Mouse (Mus musculus) adrenal gland, adult 2 months (tissue): ENCODE data around the gene Ddrgk1. TPM values are rescaled to one million over a fixed set of nuclear protein-coding genes. Genes with fewer than 3 reads are reported as not detected.
"Not testable (repeated sequence)": the region's sequence is repeated elsewhere in the genome, so short reads cannot be mapped to it uniquely, and the experiment has no call there.

Experiments used
- DNase-seq: peaks from one replicate; pipeline ENCODE4 v3.0.0; 2021
- polyA plus RNA-seq: library from polyadenylated mRNA; depleted of rRNA; stranded (reverse); fragments of >200 nt; gene quantifications from 2 replicates; pipeline ENCODE4 v1.2.3, GENCODE M21; 2012
- total RNA-seq, 2 experiments: library from RNA; stranded (reverse); gene quantifications; 2 replicates each; pipeline ENCODE4 v1.2.3; 2021

Gene Ddrgk1
- total and polyA plus RNA-seq, 3 experiments, result 184 to 213 (median 209) TPM

DNA sequence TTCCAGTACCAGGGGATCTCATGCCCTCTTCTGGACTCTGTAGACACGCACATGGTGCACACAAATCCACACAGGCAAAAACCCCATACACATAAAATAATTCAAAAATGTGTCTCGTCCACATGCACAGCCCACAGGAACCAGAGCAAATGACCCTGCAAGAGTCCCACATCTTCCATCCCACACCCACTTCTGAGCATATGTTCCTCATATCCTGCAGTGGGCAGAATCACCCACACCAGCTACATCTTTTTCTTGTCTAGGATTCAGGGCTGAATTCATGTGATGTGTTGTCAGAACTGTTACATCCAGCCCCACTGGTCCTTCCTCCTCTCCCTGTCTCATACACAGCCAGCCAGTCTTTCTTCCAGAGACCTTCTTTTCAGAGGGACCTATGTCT lies 11.2 kb downstream of the Ddrgk1 start:
- DNase-seq, result no peak

DNA sequence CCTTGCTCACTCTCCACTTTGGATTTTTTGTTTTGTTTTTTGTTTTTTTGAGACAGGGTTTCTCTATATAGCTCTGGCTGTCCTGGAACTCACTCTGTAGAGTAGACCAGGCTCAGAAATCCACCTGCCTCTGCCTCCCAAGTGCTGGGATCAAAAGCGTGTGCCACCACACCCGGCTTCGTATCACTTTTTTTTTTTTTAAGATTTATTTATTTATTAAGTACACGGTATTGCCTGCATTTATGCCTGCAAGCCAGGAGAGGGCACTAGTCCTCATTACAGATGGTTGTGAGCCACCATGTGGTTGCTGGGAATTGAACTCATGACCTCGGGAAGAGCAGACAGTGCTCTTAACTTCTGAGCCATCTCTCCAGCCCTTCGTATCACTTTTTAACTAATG lies 15.4 kb downstream of the Ddrgk1 start:
- DNase-seq, result not testable (repeated sequence)

DNA sequence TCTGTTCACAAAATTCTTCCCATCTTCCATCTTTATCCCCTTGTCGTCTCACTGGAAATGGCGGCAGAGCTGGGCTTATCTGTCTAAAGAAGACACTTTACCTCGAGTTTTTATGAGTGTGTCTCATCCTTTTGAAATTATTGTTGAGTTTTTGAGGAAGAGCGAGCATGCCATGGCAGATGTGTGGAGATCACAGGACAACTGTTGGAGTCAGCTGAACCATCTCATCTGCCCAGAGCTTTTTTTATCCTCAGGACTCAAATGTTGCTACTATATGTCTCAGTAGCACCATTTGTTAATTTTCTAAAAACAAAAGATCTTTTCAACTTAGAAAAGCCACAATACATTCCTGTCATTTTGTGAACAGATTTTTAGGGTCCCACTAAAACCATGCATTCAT lies 19.3 kb downstream of the Ddrgk1 start:
- no peak for DNase-seq

DNA sequence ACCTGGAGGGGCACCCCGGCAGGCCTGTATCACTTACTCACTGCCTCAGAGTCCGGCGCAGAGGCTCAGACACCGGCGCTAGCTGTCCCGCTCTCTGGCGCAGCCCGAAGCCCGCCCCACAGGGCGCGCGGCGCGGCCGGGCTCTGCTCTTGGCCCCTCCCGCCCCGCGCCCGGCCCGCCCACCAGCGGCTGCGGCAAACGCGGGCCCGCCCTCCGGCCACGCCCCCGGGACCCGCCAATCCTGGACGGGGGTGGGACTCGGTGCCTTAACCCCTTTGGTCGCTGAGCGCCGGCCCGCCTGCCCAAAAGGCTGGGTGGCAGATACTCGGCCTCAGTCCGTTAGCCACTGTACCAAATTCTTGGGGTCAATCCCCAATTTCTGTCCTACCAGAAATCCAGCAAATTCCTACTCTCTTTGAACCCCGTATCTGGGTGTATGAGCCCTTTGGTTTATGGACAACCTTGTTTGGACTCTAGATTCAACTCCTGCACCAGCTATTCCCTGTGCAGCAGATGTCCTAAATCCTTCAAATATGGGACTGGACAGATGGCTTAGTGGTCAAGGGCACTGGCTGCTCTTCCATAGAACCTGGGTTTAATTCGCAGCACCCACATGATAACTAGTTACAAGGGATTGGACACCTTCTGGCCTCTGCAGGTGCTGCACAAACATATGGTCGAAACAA lies 21.6 kb downstream of the Ddrgk1 start, which contains the start of gene Lzts3:
Lzts3 (minus strand) TSS at position 120 of the 686 bp plus-strand sequence.
- peak; percentile 98 for DNase-seq

DNA sequence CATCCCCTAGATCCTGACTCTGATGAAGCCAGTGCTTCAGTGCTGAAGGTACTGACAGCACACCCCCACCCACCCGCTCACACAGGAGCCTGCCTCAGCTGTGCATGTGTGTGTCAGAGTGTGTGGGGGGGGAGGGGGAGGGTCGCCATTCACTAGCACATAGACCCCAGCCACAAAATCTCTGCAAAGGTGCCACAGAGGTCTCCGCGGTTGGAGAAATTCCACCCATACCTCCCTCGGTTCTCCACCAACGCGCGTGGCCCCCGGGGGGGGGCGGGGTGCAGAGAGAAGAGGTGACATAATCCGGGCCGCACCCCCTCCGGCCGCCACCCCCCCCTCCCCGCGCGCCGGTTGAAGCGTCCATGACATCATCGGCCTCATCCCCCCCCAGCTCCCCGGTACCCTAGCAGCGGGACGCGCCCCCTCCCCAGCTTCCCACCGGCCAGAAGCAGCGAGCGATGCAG lies 22.2 kb downstream of the Ddrgk1 start:
- DNase-seq, result no peak

DNA sequence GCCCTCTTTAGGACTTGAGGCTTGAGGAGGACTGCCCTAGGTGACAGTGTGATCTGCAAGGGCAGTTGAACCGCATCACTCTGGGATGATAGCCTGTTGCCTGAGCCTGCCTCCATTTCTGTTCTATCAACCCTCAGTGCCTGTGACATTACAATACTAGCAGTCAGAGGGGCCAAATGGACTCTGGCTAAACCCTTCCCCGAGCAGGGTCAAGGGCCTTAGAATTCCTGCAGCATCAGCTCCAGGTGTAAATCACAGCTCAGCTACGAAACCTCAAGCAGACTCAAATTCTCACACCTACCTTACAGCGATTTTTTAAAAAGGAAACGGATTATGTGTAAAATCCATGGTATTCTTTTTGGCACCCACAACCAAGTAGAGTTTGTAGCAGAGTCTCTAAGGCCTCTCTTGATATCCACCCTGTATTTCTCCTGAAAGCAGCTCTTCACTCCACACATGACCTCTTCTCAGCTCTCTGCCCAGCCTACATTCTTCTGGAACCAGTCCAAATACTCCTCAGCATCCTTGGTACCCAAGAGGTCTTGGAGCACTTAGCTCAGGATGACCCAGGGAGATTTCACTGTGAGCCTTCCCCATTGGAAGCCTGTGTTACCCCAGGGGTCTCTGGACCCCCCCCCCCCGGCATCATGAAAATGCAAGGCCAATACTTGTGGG lies 23.0 kb downstream of the Ddrgk1 start:
- no peak for DNase-seq

DNA sequence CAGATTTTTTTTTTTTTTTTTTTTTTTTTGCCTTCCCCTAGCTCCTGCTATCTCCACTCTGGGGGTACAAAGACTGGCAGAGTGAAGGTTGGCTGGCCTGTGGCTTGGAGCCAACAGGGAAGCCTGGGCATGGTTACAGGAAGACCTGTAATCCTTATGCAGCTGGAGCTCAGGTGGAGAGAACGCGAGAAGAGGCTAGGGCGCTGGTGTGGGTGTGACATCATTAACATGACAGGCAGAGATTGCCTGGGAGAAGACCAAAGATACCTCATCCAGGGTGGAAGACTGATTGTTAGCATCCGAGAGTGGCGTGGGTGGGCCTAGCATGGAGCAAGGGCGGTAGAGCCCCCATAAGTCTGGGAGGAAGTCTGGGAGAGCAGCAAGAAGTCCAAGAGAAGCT lies 25.2 kb downstream of the Ddrgk1 start:
- no peak for DNase-seq

DNA sequence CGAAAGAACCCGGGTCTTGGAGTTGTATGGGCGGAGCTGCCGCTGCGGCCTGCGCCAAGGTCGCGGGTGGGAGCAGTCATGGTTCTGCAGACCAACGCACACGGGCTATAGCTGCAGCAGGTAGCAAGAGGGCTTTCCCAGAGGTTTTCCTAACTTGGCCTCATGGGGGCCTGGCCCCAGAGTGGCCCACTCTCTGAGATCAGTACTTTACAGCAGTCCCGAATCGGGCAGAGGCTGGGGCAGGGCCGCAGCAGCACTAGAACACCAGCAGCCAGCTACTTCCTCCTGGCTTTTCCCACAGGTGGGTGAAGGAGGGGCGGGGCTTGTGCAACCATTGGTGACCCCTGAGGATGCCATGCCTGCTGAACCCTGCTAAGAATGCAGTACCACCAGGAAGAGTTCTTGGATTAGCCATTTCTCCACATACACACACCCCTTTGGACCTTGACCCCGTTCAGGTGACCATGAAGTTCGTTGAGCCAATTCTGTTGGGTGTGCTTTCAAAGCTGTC lies 26.3 kb downstream of the Ddrgk1 start:
- peak; percentile 66 for DNase-seq

DNA sequence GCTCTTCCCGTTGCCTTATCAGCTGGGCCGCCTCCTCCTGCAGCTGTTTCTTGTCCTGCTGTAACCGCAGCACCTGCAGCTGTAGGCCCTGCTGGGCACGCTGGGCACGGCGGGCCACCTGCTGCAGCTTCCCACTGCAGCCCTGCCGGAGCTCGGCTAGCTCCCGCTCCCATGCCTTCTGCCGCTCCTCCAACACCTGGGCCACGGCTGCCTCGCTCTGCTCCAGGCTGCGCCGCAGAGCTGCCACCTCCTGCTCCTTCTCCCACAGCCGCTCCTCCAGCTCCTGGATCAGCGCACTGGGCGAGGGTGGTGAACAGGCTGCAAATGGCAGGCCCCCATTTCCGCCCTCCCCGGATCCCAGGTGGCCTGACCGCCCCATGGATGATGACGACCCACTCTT lies 28.6 kb downstream of the Ddrgk1 start:
- no peak for DNase-seq

DNA sequence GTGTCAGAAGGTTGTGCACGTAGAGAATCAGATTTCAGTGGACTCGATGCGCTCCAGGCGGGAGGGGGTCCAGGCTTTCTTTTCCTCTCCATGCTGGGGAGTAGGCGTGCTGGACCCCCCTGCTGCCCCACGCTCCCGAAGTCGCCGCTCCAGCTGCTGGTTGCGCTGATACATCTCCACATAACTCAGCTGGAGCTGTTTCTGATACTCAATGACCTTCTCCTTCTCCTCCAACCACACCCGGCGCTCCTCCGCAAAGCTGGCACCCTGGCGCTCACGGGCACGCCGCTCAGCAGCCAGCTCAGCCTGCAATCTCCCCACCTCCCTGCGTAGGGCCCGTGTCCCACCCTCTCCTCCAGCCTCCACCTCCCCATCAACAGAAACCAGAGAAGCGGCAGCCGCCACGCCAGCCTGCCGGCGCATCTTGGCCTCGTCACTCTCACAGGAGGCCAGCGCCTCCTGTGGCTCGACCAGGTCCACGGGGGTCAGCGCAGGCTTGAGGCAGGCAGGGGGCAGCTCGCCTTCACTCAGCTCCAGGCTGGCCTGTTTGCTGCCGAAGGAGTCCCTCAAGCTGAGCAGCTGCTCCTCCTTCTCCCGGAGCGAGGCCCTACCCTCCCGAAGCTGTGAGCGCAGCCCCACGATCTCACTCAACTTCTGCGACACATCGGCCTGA lies 29.6 kb downstream of the Ddrgk1 start:
- peak; percentile 33 for DNase-seq

DNA sequence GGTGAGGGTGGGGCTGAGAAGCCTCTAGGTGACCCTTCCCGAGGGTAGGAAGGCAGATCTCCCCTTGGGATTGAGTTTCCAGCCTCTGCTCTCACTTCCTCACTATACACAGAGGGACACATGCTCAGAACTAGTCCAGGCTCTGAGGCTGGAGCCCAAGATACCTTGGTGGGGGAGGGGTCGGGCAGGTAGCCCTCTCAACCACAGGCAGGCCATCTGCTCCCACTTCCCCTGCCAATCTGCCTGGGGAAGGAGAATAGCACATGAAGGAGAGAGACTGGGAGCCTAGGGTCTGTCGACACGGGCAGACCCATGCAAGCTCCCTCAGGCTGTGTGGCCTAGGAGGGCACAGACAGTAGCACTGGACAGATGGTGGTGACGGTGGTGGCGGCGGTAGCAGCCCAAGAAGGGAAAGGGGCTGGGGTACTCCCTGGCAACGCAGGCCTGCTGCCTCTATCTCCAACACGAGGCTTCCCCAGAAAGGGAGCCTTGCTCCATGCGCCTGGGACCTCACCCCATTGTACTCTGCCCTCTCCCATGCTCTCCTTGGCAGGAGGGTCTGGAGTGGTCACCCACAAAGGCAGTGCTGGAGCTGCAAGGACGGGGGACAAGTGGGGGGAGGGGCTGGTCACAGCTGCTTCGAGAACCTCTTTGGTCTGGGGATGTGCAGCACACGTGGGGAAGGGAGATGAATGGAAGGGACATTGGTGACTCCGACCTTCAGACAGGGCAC lies 30.3 kb downstream of the Ddrgk1 start:
- no peak for DNase-seq

DNA sequence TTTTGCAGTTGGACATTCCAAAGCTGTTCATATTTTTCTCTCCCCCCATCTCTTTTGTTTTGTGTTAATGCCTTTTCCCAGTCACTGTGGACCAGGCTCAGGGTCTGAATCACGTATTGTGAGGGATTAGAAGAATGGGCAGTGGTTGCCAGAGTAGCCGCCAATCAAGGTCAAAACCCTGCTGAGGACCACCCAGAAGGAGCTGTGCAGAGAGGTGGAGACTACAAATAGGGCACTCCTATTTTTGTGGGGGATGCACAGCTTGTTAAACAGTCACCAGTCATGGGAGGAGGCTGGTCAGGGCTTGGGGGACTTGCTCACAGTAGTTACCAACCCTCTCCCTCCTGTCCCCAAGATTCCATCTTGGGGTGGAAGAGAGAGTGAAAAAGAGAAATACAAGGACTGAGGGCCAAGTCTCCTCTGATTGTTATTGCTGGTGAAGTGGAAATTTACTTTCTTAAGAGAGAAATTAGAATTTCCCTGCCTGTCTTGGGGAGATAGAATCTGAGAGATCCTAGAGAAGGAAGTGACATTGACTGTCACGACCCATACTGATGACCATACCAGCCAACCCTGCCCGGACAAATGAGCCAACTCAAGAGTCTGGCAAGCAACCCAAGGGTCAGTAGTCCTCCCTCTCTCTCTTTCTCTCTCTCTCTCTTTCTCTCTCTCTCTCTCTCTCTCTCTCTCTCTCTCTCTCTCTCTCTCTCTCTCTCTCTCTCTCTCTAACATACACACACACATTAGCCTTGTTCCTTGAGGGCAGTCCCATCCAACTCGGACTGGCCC lies 31.4 kb downstream of the Ddrgk1 start:
- no peak for DNase-seq

DNA sequence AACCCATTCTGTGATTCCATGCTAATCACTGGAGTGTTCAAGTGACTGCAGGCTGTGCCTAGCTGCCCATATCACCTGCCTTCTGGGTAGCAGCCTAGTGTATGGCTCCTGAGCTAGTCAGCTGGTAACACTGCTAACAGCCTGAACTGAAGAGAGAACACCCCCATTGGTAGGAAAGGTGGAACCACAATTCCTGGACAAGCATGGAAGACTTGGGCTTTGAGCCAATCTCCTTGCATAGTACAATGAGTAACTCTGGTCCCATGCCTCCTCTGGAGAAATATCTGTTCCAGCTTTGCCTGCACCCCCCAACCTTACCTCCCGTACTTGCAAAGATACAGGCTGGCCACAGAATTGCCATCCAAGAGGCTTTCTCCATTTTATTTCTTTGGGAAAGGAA lies 32.0 kb downstream of the Ddrgk1 start:
- no peak for DNase-seq

DNA sequence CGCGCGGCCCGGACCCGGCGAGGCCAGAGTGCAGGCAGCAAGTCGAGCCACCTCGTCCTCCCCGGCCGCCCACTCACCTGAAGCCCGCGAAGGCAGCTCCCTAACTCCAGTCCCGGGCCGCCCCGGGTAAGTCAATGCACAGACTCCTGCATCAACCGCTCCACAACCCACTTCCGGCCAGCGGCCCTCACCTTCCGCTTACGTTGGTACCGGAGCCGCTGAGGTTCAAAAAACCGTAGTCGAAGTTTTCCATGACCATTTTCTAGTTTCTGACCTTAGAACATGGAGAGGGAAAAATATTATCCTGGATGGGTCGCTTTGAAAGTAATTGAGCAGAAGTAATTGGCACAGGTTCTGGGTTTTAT lies 34.6 kb downstream of the Ddrgk1 start, which contains the start of the genes Fastkd5 and Ubox5:
Fastkd5 (minus strand) TSS at position 189 of the 365 bp plus-strand sequence.
Ubox5 (minus strand) TSS at position 200 of the 365 bp plus-strand sequence.
- DNase-seq, result peak; percentile 93

DNA sequence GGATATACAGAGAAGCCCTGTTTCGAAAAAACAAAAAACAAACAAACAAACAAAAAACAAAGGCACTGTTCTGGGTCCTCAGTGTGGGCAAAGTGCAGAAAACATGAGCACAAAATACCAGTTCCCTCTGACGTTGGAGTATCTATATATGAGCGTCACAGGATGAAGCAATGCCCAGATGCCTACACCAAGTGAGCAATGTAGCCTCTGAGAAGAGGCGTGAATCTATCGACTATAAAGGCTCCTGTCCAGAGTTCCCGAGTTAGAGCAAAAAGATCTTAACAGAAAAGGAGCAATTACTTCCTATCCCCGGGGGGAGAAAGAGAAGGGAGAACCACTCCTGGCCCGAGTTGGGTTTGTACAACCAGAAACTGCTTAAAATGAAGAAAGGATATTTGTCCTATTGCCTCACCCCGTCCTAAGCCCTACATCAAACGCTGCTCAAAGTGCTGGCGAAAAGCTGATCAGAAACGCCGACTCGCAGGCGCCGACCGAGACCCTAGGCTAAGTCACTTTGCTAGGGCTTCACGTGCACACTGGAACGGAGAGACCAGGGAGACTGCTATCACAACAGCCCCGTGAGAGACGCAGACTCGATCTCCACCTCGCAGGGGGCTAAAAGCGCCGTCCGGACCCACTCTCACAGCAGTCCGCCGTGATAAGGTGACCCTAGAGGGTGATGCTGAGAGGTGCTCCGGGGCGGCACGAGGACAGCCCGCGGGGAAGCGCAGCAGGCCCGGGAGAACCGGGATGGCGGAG lies 35.2 kb downstream of the Ddrgk1 start:
- DNase-seq, result no peak

DNA sequence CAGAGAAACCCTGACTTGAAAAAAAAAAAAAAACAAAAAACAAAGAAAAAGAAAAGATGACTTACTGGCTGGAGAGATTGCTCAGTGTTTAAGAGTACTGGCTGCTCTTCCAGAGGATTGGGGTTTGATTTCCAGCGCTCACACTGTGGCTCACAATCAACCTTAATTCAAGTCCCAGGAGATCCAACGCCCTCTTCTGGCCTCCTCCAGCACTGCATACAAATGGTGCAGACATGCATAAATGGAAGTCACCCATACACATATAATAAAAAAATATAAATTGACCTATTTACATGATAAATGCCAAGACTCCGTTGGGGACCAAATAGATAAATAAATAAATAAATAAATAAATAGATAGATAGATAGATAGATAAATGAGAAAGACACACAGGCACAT lies 36.0 kb downstream of the Ddrgk1 start:
- no peak for DNase-seq

DNA sequence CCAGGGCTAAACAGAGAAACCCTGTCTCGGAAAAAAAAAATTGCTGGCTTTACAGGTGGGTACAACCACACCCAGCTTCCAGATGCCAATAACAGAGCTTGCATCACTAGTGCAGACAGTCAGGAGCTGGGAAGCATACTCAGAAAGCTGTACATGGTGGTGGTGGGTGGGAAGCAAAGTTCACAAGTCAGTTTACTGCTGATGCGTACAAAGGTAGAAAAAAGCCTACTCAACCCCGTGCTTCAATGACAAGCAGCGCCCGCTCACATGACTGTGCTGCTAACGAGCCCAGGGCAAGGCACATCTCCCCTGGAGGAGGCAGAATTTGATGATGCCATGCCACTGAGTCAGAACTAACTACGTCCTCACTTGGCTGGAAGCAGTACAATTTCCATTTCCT lies 45.5 kb downstream of the Ddrgk1 start:
- no peak for DNase-seq

DNA sequence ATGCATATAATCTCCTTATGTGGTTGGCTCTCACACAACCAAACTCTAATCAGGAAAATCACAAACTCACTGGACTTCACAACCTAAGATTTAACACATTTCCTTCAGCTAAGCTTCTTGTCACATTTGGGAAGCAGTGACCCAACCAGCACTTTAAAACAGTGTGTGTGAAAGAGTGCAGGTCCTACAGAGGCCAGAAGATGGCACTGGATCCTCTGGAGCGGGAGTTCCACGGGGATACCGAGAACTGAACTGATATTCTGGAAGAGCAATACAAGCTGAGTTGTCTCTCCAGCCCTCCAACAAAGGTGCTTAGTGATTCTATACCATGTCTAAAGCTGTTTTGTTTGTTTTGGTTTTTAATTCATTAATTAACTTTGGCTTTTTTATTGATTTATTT lies 51.4 kb downstream of the Ddrgk1 start:
- DNase-seq, result peak; percentile 32
